Mouse (Mus musculus) gonadal fat pad, adult 2 months (tissue): ENCODE results near the gene Pygb. TPM values are rescaled to one million over a fixed set of nuclear protein-coding genes. Genes with fewer than 3 reads are reported as not detected.

Source experiments
- DNase-seq: peaks from one replicate; pipeline ENCODE4 v3.0.0-alpha.2; 2012; ENCODE audit warnings: low read depth
- polyA plus RNA-seq: library from polyadenylated mRNA; depleted of rRNA; stranded (reverse); fragments of >200 nt; gene quantifications from 2 replicates; pipeline ENCODE4 v1.2.3, GENCODE M21; 2012; rRNA removed

Gene Pygb
- polyA plus RNA-seq, 1 experiment, result 110 TPM

GRCm38 (mm10) chr2:150841109-150841508 is 54.6 kb downstream of the Pygb start:
- DNase-seq, result no peak

- DNase-seq, result no peak
Observed at GRCm38 (mm10) chr2:150842049-150842461, 55.5 kb downstream of the Pygb start.

GRCm38 (mm10) chr2:150844798-150845197 is 58.3 kb downstream of the Pygb start:
- no peak for DNase-seq

DNA sequence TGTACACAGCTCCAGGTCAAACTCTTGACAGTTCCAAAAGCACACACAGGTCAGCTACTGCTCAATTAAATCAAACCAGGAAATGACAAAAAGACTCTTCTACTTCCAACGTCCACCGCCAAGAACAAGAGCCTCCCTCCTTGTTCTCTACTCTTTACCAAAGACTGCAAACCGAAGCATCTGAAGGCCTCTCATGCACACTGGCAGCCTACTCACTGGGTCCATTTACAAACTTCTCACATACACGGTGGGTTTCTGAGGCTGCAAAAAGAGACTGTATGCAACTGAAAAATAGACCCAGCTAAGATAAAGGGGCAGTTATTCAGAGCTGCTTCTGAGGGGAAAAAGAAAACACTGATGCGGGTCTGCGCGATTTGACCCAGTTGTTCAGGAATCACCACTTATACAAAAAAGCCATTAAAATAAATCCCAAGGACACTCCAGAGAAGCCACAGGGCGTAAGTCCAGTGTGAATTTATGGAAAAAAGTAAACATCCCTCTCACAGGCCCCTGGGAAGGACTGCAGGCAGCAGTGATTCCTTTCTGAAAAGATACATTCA is 61.0 kb downstream of the Pygb start:
- no peak for DNase-seq

- DNase-seq, result no peak
Observed at GRCm38 (mm10) chr2:150851251-150851650, 64.7 kb downstream of the Pygb start.

DNA sequence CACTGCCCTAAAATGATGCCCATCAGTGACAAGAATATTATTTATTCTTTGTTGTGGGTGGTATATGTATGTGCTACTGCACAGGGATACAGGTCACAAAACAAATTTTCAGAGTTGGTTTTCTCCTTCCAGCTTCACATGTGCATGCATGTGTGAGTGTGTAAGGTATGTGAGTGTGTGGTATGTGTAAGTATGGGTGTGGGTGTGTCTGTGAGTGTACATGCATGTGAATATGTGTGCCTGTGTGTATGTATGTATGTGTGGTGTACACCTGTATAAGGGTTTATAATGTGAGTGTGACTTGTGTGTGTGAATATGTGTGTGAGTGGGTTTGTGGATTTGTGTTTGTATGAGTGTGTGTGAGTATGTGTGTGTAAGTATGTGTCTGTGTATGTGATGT is 68.7 kb downstream of the Pygb start:
- no peak for DNase-seq

DNA sequence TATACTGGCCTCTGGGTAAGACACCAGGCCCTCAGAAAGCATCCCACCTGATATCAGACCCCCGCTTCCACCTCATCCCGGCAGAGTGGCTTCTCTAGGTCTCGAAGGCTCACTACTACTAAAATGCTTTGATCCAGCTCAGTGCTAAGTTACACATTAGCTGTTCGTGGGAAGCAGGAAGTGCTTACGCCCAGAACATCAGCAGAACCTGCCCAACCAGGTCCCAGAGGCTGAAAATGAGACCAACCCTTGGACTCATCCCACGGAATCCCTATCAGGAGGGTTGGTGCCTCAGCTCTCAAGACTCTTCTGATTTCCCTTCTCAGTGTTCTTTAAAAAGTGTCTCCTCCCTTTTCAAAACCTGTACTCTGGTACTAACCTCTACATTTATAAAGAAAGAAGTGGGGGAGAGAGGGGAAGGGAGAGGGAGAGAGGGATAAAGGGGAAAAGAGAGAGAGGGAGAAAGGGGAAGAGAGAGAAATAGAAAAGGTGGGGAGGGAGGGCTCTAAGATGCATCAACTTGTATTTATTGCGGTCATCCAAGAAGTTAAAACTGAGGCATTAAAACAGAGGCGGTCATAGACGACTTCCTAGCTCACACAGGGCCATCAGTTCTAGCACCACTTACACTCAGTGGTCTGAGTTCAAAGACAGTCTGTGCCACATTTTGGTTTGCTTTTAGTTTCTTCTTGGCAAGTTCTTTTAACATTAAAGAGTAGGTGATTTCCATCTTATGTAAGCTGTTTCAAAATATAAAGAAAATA is 72.4 kb downstream of the Pygb start:
- no peak for DNase-seq

- no peak for DNase-seq
Observed at GRCm38 (mm10) chr2:150859709-150860470, 73.4 kb downstream of the Pygb start.

DNA sequence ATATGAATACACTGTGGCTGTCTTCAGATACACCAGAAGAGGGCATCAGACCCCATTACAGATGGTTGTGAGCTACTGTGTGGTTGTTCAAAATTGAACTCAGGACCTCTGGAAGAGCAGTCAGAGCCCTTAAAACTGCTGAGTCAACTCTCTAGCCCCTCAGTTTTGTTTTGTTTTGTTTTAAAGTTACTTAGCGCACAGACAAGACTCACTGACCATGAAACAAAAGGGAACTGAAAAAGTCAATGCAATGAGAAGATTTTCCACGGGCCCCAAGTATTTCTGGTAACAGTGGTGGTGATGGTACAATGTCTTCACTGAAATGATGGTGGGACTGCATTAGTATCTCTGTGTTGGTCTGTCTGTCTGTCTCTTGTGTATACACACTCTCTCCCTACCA is 74.6 kb downstream of the Pygb start:
- DNase-seq, result no peak

DNA sequence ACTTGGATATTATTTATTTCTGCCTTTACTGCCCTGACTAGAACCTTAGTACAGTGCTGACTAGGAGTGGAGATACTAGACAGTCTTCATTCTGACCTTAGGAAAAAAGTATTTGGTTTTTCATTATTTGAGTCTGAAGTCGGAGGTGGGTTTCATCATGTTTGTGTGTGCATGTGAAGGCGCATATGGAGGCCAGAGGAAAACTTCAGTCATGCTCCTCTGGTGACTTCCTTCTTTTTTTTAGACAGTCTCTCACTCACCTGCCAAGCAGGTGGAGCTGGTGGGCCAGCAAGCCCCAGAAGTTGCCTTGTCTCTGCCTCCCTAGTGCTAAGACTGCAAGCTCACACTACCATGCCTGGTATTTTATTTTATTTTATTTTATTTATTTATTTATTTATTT is 80.5 kb downstream of the Pygb start:
- no peak for DNase-seq

- DNase-seq, result no peak
Observed at GRCm38 (mm10) chr2:150869446-150869845, 82.9 kb downstream of the Pygb start.

DNA sequence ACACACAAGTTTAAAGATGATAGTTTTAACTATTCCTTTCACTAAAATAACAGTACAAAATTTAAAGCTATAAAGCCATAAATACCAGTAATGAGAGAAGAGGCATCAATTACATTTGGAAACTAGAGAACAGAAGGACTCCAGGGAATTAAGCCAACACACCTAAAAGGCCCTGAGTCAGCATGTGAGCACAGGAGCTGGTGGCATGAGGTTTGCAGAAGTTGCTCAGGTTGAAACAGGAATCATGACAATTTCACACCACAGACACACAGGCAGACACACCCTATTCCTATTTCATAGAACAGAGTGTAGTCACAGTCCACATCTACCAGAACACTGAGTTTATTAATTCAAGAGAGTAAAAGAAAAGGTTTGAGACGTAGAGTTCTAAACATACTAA is 88.0 kb downstream of the Pygb start:
- DNase-seq, result no peak

DNA sequence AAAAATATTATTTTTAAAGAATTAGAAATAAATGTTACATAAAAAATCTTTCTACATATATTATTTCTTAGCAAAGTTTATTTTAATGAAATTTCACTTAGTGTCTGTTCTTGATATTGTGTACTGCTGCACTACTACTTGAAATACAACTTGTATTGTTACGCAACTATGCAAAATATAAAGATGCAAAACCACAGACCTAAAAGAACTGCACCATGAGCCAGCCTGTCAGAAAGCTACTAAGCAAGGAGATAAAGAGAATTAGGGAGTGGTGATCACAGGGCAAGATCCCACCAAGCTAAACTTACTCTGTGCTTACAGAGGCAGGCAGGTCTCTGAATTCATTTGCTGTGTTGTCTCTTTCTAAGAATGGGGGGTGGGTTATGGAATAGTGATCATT is 88.7 kb downstream of the Pygb start:
- no peak for DNase-seq

DNA sequence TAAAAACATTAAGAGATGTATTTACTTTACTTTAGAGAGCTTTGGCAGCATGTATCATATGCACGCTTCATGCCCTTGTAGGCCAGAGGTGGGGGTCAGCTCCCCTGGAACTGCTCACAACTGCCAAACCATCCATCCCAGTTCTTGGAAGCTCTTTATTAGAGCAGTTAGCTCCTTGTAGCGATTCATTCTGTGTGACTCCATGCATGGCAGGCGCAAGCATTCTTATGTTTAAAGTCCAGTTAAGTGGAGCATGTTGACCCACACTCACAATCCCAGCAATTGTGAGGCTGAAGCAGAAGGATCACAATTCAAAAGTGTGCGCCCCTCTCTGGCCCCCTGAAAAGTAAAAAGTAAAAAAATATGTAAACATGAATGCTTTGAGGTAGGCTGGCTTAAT is 91.0 kb downstream of the Pygb start:
- DNase-seq, result no peak

Other genes with a start within 250 kb of the Pygb start
- 0.47 TPM in 2 replicates for gene Cst7, start 216.3 kb upstream of the Pygb start, polyA plus RNA-seq
- 132 and 182 TPM in 2 replicates for gene Apmap, start 178.2 kb upstream of the Pygb start, polyA plus RNA-seq
- gene Acss1, start 118.2 kb upstream of the Pygb start, polyA plus RNA-seq, result 33.4 and 42.7 TPM in 2 replicates
- gene Vsx1, start 97.4 kb upstream of the Pygb start, polyA plus RNA-seq, result not detected in 2 replicates
- gene Entpd6, start 37.7 kb upstream of the Pygb start, polyA plus RNA-seq, result 55.0 and 56.2 TPM in 2 replicates
- 216 and 225 TPM in 2 replicates for gene Abhd12, start 118.0 kb downstream of the Pygb start, polyA plus RNA-seq
- 1.2 and 1.7 TPM in 2 replicates for gene Gins1, start 118.7 kb downstream of the Pygb start, polyA plus RNA-seq